Mouse (Mus musculus): ENCODE data around the gene Strada. TPM values are rescaled to one million over a fixed set of nuclear protein-coding genes. Genes with fewer than 3 reads are reported as not detected.
A peak's percentile ranks its signal among the peaks of the same experiment; 100 is the strongest.
"Not testable (repeated sequence)": the region's sequence is repeated elsewhere in the genome, so short reads cannot be mapped to it uniquely, and the experiment has no call there.

The Strada gene
- polyA plus RNA-seq, 1 experiment from 2014 or later, result 9.4 TPM

DNA sequence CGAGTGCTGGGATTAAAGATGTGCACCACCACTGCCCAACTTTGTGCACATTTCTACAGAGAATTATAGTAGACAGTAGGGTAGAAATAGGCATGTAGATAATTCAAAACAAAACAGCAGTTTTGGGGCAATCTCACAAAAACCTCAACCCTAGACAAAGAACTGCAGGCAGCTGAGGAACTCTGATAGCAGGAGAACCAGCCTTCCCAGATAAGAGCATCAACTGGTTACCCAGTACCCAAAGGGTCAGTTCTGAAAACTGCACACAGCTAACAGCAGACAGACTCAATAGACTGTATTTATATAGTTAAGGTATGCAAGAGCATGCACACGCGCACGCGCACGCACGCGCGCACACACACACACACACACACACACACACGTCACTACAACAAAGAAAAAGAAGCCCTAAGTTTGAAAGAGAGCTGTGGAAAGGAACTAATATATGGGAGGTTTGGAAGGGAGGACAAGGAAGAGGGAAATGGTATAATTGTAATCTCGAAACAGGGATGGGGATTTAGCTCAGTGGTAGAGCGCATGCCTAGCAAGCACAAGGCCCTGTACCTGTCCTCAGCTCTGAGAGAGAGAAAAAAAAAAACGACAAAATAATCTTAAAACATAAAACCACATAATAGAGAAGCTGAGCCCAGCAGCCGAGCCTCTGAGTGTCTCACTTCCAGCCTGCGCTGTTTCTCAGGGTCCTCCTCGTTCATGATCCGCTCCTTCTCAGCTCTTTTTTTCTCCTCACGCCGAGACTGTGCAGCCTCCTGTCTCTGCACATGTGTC lies 438 bp downstream of the Strada start:
- Histone ChIP-seq H3K9me3 (replicated peaks) (no peaks in the 10 kb centered on the region), H3K4me3 (replicated peaks) (no peak overlapping the region), H3K36me3 (peaks cover 83% of the 10 kb centered on the region), H3K4me2 (0 out of 2 replicates have a peak overlapping the region, but pooled peaks have one; percentile 15), H3K9ac (0 out of 2 replicates have a peak overlapping the region, but pooled peaks have one; percentile 10), H3K27me3 (no peaks in the 10 kb centered on the region), H3K27ac (peak overlapping the region; percentile 6; the same call in 1 of the 2 replicates), H3K4me1 (replicated peaks) (peaks cover 37% of the 10 kb centered on the region)
- DNase-seq, result peak; percentile 31
- ATAC-seq (ENCODE audit: low read depth), result peak; percentile 73
- whole genome bisulfite sequencing (ENCODE audit: insufficient replicate concordance), result 63% methylated on average over 19 of the region's 19 CpGs

DNA sequence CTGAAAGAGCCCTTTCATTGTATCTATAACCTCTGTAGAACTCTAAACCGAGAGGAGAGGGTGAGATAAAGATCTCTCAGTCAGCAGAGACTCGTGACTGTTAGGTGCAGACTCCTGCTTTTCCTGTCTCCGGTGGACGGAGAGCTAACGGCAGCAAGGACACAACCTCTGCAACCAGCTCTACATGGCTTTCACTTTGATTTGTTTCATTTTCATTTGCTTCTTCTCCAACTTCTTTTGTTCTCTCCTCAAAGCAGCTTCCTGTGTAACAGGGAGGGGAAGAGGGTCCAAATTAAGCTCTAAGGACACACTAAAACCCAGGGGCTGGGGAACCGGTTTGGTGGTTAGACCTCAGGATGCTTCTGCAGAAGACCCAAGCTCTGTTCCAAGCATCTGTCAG lies 1.2 kb downstream of the Strada start:
- Histone ChIP-seq H3K27ac (peak overlapping the region; percentile 6; the same call in 1 of the 2 replicates), H3K4me2 (0 out of 2 replicates have a peak overlapping the region, but pooled peaks have one; percentile 4)
- 48% methylated on average over 6 of the region's 6 CpGs for WGBS (ENCODE audit: insufficient replicate concordance)

DNA sequence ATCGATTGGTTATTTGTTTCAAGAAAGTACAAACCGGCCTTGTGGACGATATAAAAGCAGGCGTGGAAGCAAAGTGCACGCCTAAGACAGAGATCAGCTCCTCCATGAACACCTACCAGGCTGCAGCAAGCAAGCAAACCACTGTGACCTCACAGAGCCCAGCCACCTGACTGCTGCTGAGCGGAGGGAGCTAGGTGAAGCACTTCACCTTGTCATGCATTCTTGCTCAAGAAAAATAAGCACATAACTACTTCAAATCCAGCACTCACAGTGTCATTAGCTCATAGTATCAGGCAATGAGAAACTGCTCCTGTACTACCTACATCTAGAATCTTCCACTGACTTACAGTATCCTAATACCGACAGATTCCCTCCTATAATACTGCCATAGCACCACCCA lies 2.0 kb downstream of the Strada start:
- not testable (repeated sequence) for H3K27me3 ChIP-seq; DNase-seq; H3K4me3 ChIP-seq (replicated peaks); H3K27ac ChIP-seq; H3K9ac ChIP-seq; H3K4me2 ChIP-seq; H3K9me3 ChIP-seq (replicated peaks); ATAC-seq (ENCODE audit: low read depth)
- WGBS (ENCODE audit: insufficient replicate concordance), result 91% methylated on average over 7 of the region's 7 CpGs
- Histone ChIP-seq H3K4me1 (replicated peaks) (peaks cover 38% of the 10 kb centered on the region), H3K36me3 (peaks cover 72% of the 10 kb centered on the region)

More for the DNA sequence above, 1.2 kb downstream of the Strada start:
- DNase-seq, result no peak
- ATAC-seq (ENCODE audit: low read depth), result no peak
- H3K27me3 ChIP-seq, result no peaks in the 10 kb centered on the region
- H3K9me3 ChIP-seq (replicated peaks), result no peaks in the 10 kb centered on the region
- peaks cover 80% of the 10 kb centered on the region for H3K36me3 ChIP-seq
- H3K9ac ChIP-seq, result no peak overlapping the region
- H3K4me3 ChIP-seq (replicated peaks), result no peak overlapping the region
- peaks cover 37% of the 10 kb centered on the region for H3K4me1 ChIP-seq (replicated peaks)

DNA sequence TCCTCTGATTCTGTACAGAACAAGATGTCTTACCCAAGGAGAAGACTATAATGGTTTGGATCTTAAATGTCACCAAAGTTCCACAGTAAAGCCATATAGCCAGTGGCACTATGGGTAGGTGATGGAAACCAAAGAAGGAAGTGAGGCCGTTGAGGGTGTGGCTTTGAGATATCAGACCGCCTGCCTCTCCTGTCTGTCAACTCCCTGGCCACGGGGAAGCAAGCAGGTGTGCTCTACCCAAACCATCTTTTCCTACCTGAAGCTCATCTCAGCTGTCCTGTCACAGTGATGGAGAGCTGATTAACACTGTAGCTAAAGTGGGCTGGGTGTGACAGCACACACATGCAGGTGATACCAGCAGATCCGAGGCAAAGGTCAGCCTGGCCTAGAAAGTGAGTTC lies 3.7 kb downstream of the Strada start:
- WGBS (ENCODE audit: insufficient replicate concordance), result 36% methylated on average over 4 of the region's 4 CpGs
- ATAC-seq (ENCODE audit: low read depth), result no peak
- H3K9ac ChIP-seq, result no peak overlapping the region

DNA sequence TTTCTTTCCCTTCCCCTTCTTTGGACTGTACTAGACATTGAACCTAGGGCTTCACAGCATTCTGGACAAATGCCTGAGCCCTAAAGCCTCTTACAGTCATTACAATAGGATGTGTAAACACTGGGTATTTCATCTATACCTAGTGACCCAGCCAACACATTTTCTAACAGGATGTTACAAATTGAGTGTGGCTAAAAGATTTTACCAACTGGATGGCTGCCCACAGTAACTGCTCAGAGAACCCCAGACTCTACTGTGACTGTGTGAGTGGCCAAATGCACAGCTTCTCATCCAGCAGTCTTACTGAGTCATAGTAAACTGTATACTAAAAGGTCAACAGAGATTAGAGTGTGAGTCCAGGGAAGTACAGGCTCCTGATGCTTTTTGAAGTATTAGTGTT lies 6.6 kb downstream of the Strada start:
- Histone ChIP-seq H3K9ac (0 out of 2 replicates have a peak overlapping the region, but pooled peaks have one; percentile 9), H3K27ac (0 out of 2 replicates have a peak overlapping the region, but pooled peaks have one; percentile 29), H3K9me3 (replicated peaks) (no peaks in the 10 kb centered on the region), H3K27me3 (no peaks in the 10 kb centered on the region), H3K4me3 (replicated peaks) (no peak overlapping the region), H3K4me2 (no peak overlapping the region), H3K36me3 (peaks cover 30% of the 10 kb centered on the region), H3K4me1 (replicated peaks) (peaks cover 42% of the 10 kb centered on the region)
- ATAC-seq (ENCODE audit: low read depth) (no peak), DNase-seq (no peak)

More for the DNA sequence above, 3.7 kb downstream of the Strada start:
- Histone ChIP-seq H3K27me3 (no peaks in the 10 kb centered on the region), H3K4me1 (replicated peaks) (peaks cover 46% of the 10 kb centered on the region), H3K9me3 (replicated peaks) (no peaks in the 10 kb centered on the region), H3K4me3 (replicated peaks) (no peak overlapping the region), H3K27ac (peak overlapping the region; percentile 41; the same call in 1 of the 2 replicates), H3K4me2 (no peak overlapping the region), H3K36me3 (peaks cover 57% of the 10 kb centered on the region)
- DNase-seq, result no peak

DNA sequence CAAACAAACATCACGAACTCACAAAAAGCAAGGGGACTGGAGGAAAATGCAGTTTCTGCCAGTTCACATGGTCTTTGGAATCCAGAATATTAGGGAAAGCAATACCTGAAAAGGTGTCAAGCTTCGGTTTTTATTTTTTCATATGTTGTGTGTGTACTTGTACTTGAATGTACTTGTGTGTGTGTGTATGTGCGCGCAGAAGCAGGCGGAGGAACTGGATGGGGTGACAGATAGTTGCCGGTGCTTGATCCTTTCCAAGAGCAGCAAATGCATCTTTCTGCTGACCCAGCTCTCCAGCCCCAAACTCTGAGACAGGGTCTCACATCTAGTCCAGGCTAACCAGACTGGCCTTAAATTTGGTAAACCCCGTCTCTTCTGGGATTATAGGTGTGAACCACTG lies 7.1 kb downstream of the Strada start:
- Histone ChIP-seq H3K9me3 (replicated peaks) (no peaks in the 10 kb centered on the region), H3K9ac (0 out of 2 replicates have a peak overlapping the region, but pooled peaks have one; percentile 9), H3K36me3 (peaks cover 30% of the 10 kb centered on the region), H3K27me3 (no peaks in the 10 kb centered on the region), H3K4me1 (replicated peaks) (peaks cover 42% of the 10 kb centered on the region), H3K27ac (no peak overlapping the region), H3K4me3 (replicated peaks) (no peak overlapping the region), H3K4me2 (no peak overlapping the region)
- ATAC-seq (ENCODE audit: low read depth) (no peak), DNase-seq (no peak)
- 90% methylated on average over 7 of the region's 7 CpGs for WGBS (ENCODE audit: insufficient replicate concordance)

DNA sequence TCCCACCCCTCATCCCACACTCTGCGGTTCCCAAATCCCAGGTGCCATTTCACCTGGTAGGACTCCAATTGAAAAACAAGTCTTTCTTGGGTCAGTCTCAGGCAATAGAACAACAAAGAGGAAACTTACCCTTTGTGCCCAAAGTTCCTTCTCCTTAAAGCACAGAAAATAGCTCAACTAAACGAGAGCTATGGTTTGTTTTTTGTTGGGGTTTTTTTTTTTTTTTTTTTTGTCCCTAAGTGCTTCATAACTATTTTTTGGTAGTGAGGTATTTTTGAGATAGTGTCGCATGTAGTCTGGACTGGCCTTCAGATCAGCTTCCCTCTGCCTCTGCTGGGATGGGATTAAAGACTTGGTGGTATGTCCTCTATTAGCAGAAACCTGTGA lies 7.8 kb downstream of the Strada start:
- ATAC-seq (ENCODE audit: low read depth) (no peak), DNase-seq (no peak)
- WGBS (ENCODE audit: insufficient replicate concordance), result 33% methylated on average over 3 of the region's 3 CpGs
- Histone ChIP-seq H3K9ac (peak overlapping the region; percentile 76), H3K27me3 (no peaks in the 10 kb centered on the region), H3K36me3 (peaks cover 27% of the 10 kb centered on the region), H3K4me3 (replicated peaks) (peak overlapping the region; percentile 78), H3K9me3 (replicated peaks) (no peaks in the 10 kb centered on the region), H3K4me2 (peak overlapping the region; percentile 77), H3K4me1 (replicated peaks) (peaks cover 42% of the 10 kb centered on the region), H3K27ac (peak overlapping the region; percentile 80)

DNA sequence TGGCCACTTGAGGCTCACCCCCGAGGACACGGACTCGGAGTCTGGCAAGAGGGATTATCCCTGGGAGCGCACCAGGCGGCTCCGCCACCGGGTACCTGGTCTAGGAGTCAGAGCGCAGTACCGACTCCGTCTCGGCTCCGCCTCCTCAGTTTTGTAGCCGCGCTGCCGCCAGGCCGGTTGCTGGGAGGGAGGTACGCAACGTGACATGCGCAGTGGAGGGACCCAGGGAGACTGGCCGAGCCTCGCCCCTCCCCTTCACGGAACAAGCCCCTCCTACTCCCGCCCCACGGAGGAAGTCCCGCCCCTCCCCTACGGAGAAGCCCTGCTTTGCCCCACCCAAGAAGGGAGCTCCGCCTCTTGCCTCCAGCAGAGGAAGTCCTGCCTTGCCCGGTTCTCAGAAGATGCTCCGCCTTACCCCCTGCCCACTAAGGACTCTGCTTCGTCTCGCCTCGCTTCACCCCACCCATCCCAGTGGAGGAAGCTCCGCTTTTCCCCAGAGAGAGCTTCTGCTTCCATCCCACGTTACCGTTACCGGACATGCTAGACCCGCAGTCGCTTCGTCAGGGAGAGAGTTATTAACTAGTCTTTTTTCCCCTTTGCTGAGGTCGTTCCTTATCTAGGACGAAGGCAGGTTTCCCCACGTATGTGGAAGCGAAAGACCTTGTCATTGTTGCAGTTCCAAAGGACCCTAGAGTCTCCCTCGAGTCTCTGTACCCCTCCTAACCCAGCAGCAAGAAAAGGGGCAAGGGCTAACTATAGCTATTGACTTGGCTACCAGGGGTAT lies 8.4 kb downstream of the Strada start:
- H3K27me3 ChIP-seq, result no peaks in the 10 kb centered on the region
- peaks cover 37% of the 10 kb centered on the region for H3K4me1 ChIP-seq (replicated peaks)
- no peaks in the 10 kb centered on the region for H3K9me3 ChIP-seq (replicated peaks)
- peak overlapping the region; percentile 92 for H3K4me2 ChIP-seq
- peak overlapping the region; percentile 78 for H3K4me3 ChIP-seq (replicated peaks)
- H3K27ac ChIP-seq, result peak overlapping the region; percentile 95
- under 1% methylated on average over 44 of the region's 44 CpGs for WGBS (ENCODE audit: insufficient replicate concordance)
- H3K9ac ChIP-seq, result peak overlapping the region; percentile 87
- DNase-seq, result peak; percentile 97
- H3K36me3 ChIP-seq, result peaks cover 22% of the 10 kb centered on the region
- peak; percentile 97 for ATAC-seq (ENCODE audit: low read depth)

DNA sequence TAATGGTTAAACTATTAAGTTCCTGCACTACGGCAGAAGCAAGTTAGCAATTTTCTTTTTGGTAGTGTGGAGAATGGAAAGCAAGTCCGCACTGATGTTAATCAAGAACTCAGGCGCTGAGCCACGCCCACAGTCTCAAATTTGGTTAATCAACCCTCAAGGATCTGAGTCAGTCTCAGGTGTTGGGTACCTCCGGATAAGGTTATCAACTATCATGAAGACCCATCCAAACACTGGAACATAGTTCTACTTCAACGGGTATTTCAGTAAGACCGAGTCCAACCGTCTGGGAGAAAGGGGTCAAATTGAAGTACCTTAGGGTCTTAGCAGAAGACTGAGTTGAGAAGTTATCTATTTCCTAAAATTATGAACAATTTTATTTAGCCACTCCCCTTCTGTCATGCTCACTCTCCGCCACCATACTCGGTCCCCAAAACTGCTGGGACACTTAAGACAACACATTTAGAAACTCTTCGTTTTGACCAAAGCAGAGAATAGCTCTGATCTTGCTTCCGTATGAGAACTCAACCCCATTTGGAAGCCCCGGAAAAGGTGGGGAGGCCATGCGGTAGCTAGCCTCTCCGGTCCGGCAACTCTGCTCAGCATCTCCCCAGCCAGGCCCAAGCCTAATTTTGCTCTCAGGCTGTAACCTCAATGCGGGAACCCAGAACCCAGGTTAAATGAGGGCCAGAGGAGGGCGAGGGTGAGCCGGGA lies 9.2 kb downstream of the Strada start:
- Histone ChIP-seq H3K27me3 (no peaks in the 10 kb centered on the region), H3K4me2 (peak overlapping the region; percentile 92), H3K9ac (peak overlapping the region; percentile 87), H3K4me3 (replicated peaks) (peak overlapping the region; percentile 78), H3K36me3 (peaks cover 15% of the 10 kb centered on the region), H3K4me1 (replicated peaks) (peaks cover 30% of the 10 kb centered on the region), H3K27ac (peak overlapping the region; percentile 95), H3K9me3 (replicated peaks) (no peaks in the 10 kb centered on the region)
- WGBS (ENCODE audit: insufficient replicate concordance), result 4% methylated on average over 19 of the region's 19 CpGs
- DNase-seq (peak; percentile 15), ATAC-seq (ENCODE audit: low read depth) (peak; percentile 47)

DNA sequence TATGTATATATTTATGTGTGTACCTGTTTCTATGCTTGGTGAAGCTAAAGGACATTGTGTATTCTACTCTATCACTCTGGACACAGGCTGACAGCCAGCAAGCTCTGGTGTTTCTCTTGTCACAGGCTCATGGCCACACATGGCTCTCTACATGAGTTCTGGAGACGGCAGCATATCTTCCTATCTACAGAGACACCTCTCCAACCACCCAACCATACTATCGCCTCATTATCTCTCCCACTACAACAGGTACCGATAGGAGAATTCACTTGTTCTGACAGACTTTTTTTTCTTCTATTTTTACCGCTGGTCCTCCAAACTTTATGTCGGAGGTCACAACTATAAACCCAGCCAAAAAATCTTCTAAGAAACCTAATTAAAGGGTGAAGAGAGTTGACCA lies 9.7 kb downstream of the Strada start:
- no peaks in the 10 kb centered on the region for H3K9me3 ChIP-seq (replicated peaks)
- H3K27me3 ChIP-seq, result no peaks in the 10 kb centered on the region
- DNase-seq, result no peak
- H3K4me1 ChIP-seq (replicated peaks), result peaks cover 29% of the 10 kb centered on the region
- 31% methylated on average over 5 of the region's 5 CpGs for WGBS (ENCODE audit: insufficient replicate concordance)
- no peak for ATAC-seq (ENCODE audit: low read depth)
- H3K27ac ChIP-seq, result peak overlapping the region; percentile 95
- peak overlapping the region; percentile 92 for H3K4me2 ChIP-seq
- peak overlapping the region; percentile 87 for H3K9ac ChIP-seq
- H3K4me3 ChIP-seq (replicated peaks), result peak overlapping the region; percentile 78
- H3K36me3 ChIP-seq, result peaks cover 9% of the 10 kb centered on the region

DNA sequence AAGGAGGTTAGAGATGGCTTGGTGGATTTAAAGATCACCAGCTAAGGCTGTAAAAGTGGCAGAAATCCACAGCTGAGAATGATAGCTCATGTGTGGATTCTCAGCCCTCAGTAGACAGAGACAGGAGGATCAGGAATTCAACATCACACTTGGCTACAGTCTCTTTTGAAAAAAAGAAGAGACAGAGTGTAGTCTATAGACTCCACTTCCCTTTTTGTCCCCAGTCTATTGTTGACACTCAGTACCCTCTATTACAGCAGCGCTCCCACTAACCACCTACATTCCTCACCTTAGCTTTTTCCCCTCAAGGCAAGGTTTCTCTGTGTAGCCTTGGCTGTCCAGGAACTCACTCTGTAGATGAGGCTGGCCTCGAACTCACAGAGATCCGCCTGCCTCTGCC lies 10.3 kb downstream of the Strada start:
- ATAC-seq (ENCODE audit: low read depth), result no peak
- peak overlapping the region; percentile 87; the same call in 1 of the 2 replicates for H3K9ac ChIP-seq
- peak overlapping the region; percentile 78 for H3K4me3 ChIP-seq (replicated peaks)
- no peaks in the 10 kb centered on the region for H3K27me3 ChIP-seq
- H3K4me2 ChIP-seq, result peak overlapping the region; percentile 92
- DNase-seq, result no peak
- no peaks in the 10 kb centered on the region for H3K9me3 ChIP-seq (replicated peaks)
- H3K36me3 ChIP-seq, result peaks cover 5% of the 10 kb centered on the region; the same call in 1 of the 2 replicates
- peak overlapping the region; percentile 95 for H3K27ac ChIP-seq
- peaks cover 29% of the 10 kb centered on the region for H3K4me1 ChIP-seq (replicated peaks)
- 81% methylated on average over 3 of the region's 3 CpGs for WGBS (ENCODE audit: insufficient replicate concordance)

All from liver, embryonic 13.5 days (tissue).